Mouse (Mus musculus): ENCODE data around the gene Zfp346. TPM values are rescaled to one million over a fixed set of nuclear protein-coding genes. Genes with fewer than 3 reads are reported as not detected.

Gene Zfp346
- polyA plus RNA-seq, 1 experiment from 2014 or later = 21.6 TPM

Other genes with a start within 250 kb of the Zfp346 start
- 6.7 and 7.5 TPM in 2 replicates for gene Unc5a, start 155.9 kb upstream of the Zfp346 start, polyA plus RNA-seq (2014; fragmentation: Nextera tagmentation; extraction: Ambion mirVana)
- 1.1 and 1.5 TPM in 2 replicates for gene Hk3, start 83.9 kb upstream of the Zfp346 start, polyA plus RNA-seq (2014; fragmentation: Nextera tagmentation; extraction: Ambion mirVana)
- gene Uimc1, start 5.0 kb upstream of the Zfp346 start, polyA plus RNA-seq (2014; fragmentation: Nextera tagmentation; extraction: Ambion mirVana) = 28.7 and 29.9 TPM in 2 replicates
- gene Gm17617, start 28.2 kb downstream of the Zfp346 start, polyA plus RNA-seq (2014; fragmentation: Nextera tagmentation; extraction: Ambion mirVana) = not detected in 2 replicates
- gene Fgfr4, start 47.3 kb downstream of the Zfp346 start, polyA plus RNA-seq (2014; fragmentation: Nextera tagmentation; extraction: Ambion mirVana) = 3.0 and 3.2 TPM in 2 replicates
- 68.2 and 69.8 TPM in 2 replicates for gene Nsd1, start 104.5 kb downstream of the Zfp346 start, polyA plus RNA-seq (2014; fragmentation: Nextera tagmentation; extraction: Ambion mirVana)
- 406 and 417 TPM in 2 replicates for gene Prelid1, start 215.2 kb downstream of the Zfp346 start, polyA plus RNA-seq (2014; fragmentation: Nextera tagmentation; extraction: Ambion mirVana)
- gene Rab24, start 216.6 kb downstream of the Zfp346 start, polyA plus RNA-seq (2014; fragmentation: Nextera tagmentation; extraction: Ambion mirVana) = 89.7 and 90.6 TPM in 2 replicates
- gene Mxd3, start 224.5 kb downstream of the Zfp346 start, polyA plus RNA-seq (2014; fragmentation: Nextera tagmentation; extraction: Ambion mirVana) = 29.5 and 31.6 TPM in 2 replicates

Measured in neural tube, embryonic 11.5 days (tissue).